Mouse (Mus musculus) C3H10T1/2 (cell line): ENCODE results near the gene Gm49378. TPM values are rescaled to one million over a fixed set of nuclear protein-coding genes. Genes with fewer than 3 reads are reported as not detected.

Experiments
- polyA plus RNA-seq, 2 experiments: library from polyadenylated mRNA; unstranded; fragments of >200 nt; fragmentation: generic; extraction: Trizol; gene quantifications; one replicate each; pipeline ENCODE4 v1.2.1; 2012; ENCODE audit warnings: missing spikeins in 2 of 2

The Gm49378 gene
- polyA plus RNA-seq, result under 1 TPM; 0.04 to 0.05 TPM

DNA sequence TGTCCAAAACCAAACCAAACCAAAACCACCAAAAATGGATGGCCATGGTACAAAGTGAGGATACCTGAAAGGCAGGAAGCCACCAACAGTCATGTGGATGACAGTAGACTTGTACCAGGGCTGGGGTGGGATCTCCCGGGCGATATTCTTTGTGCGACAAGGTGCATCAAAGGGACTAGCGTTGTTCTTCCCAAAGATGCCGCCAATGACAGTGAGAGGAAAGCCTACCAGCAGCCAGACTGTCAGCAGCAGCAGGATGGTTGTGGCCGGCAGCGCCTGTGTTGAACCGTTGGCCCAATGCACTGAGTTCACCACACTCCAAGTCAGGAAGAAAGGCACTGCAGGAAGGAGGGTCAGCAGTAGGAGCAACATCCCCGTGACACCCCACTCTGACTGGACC, at the start of gene Gm49378:
Gm49378 (minus strand) TSS at position 101 of the 400 bp plus-strand sequence.

DNA sequence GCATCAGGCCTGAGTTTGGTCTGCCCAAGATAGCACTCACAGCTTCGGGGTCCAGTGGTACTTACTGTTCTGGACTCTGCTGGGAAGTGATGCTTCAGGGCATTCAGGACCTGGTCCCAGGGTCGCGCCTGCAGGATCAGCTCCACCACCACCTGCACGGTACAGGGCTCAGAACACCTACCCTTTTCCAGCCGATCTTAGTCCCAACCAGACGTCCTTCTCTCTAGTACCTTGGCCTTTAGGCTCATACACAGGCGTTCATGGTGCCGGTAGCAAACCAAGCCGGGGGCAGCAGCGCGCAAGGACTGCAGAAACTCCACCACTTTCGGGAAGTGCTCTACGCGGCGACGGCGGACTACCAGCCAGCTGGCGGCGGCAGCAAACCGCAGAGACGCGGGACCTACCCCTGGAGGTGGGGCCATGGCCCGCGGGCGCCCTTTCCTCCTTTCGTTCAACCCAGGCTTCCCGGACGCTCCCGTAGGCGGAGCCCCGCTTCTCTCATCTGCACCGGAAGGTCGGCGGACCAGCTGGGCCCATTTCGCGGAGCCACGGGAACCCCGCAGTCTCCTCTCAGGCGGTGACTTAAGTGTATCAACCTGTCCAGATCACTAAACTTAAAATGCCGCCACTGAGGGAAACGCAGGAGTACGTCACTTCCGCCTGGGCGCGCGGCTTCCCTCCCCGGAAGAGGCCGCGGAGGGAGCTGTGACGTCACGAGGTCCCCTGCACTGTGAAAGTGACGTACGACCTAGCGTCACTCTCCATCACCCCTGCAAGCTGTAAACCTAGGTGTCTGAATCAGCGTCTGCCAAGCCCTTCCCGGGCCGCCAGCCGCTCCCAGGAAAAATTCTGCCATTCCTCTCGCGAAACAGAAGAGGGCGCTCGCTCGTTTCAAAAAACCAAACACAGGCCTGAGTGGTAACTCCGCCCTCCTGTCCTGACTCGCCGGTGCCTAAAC, 43.7 kb upstream of the Gm49378 start, which contains the start of gene Tinf2:
Tinf2 (minus strand) TSS at position 661 of the 958 bp plus-strand sequence.

DNA sequence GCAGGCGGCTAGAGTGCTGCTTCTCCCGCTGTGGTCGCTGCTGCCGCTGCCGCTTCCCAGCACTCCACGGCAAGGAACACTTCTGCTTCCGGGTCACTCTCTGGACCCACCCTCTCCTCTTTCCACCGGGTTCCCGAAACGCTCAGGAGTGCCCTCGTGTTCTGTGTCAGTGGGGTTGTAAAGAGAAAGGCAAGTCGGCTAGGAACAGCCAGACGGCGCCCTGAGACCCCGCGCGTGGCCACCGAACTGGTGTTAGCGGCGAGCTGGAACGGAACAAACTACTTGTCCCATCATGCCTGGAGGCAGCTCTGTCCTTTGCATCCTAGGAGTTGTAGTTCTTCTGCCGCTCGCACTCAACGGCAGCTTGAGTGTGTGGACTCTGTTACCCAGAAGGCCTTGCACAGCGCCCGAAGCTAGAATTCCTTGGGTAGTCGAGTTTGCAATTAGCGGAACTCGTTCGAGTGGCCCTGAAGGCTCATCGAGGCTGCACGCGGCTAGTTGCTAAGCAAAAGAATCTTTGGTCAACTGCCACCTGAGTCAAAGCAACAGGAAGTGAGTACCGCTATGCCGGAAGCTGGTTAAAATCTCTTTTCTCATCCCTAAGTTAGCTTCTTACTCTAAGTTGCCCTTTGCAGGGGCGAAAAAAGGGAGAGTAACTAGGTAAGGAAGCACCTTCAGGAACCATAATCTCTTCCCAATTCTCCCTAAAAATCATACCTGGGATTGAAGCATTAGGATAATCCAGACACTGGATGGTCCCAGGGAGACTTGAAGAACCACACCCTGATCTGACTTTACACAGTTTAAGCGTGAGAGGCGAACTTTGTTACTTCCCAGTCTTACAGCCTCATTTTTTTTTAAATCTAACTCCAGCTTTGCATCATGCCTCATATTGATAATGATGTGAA, 34.4 kb upstream of the Gm49378 start, which contains the start of the genes Gmpr2 and Nedd8:
Gmpr2 (plus strand) TSS at position 109 of the 908 bp plus-strand sequence.
Nedd8 (minus strand) TSS at position 292 of the 908 bp plus-strand sequence.

DNA sequence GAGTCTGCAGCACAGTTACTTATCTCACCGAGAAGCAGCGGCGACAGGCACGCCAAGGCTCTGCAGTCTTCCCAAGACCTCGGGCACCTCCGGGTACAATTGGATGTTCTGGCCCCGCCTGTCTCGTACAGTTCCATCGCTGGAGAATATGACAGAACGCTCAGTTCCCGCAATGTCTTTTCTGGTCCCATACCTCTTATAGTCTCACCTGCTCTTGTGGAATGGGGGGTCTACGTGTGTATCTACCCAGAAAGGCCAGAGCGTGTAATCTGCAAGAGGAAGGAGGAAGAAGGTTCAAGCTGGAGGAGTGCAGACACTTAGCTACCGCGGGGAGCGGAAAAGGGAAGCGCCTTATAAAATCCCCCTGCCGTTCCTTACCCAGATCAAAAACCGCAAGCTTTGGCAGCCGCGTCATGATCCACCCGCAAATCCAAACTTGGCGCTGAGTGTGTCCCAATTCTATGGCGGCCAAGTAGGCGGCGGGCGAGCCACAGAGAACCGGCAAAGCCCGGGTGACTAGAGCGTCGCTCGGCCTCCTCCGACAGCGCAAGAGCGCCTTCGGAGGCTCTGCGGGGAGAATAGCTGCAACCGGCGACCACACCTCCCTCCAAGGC, 22.4 kb upstream of the Gm49378 start, which contains the start of gene Mdp1:
Mdp1 (minus strand) TSS at position 549 of the 614 bp plus-strand sequence.

DNA sequence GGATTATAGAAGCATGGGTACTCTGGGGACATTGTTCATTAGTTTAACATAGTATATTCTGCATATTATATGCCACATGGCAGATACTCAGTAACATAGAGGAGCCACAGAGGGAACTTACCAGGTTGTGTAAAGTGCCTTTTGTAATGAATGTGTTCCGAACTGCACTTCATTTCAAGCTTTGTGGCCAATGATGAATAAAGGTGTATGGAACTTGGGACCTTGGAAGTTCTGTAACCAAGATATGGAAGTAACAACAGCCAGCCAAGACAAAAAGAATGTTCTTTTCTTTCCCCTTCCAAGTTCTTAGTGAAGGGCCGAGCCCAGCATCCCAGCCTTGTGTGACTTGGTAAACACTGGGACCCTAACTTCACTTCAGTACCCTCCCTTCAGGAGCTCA, 12.2 kb upstream of the Gm49378 start, which contains the start of gene Tssk4:
Tssk4 (plus strand) TSS at position 301 of the 400 bp plus-strand sequence.

DNA sequence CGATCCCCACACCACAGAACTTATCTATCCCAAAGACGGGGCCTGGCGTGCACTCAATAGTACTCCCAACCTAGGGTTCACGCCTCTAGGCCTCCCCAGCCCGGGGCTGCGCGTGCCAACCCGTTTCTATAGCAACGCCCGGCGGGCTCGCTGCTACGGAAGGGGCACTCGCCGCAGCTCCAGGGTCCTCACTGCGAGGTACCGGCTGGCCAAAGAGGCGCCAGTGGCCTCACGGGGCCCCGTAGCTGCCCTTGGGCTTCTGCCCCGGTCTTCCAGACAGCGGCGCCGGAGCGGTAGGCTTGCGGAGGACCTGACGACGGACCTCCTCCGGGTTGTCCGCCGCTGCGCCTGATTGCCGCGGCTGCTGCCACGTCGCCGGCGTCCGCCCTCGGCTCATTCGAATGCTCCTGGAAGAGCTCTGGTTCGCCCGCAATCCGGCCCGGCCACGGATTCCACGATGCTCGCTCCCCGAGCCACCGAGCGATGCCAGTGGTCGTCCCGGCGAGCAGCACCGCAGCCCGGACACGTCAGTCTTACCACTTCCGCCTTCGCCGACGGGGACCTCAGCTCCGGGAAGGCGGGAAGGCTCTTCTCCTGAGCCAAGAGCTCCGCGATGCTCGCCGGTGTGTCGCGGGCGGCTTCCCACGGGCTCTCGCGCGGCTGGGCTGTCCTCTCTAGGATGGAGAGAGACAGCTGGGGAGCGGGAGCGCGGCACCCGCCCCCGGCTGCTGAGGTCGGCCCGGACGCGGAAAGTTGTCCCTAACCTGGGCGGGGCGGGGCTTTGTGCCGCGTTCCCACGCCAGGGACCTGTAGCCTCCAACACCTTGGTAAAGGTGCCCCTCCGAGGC, 5.6 kb upstream of the Gm49378 start, which contains the start of gene Tm9sf1:
Tm9sf1 (minus strand) TSS at position 747 of the 848 bp plus-strand sequence.

DNA sequence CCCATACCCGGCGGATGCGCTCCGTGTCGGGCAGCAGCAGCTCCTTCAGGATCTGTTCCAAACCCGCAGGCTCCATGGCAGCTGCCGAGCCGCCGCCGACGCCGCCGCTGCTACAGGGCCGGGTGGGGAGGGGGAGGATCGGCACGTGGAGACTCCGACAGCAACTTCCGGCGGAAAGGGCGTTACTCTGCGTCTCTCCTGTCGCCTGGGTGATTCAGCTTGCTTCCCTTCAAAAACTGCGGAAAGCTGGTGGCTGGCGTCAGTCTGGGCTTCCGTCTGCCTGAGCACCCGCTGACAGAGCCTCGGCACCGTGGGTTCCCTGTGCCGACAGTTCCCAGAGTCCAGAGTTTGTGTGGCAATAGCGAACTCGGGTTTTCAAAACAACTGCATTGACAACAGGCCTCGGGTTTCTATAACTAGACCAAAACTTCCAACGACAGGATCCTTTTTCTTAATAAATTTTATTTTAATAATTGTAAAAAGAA, 2.1 kb downstream of the Gm49378 start, which contains the start of gene Ipo4:
Ipo4 (minus strand) TSS at position 435 of the 485 bp plus-strand sequence.

DNA sequence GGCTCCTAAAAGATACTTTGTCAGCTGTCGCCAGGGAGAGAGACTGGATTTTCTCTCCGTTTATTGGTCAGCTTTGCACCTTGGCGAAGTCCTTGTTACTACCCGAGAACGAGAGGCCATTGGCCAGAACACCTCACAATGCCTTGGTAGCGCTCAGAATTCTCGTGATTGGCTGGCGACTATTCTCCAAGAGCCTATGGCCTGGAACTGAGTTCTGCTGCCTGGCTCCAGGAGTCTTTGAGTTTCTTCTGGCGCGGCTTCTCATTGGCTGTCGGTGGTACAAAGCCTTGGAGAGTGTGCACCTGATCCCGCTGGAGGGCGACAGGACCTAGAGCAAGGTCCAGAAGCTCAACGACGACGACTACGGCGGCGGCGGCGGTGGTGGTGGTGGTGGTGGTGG, 19.9 kb downstream of the Gm49378 start, which contains the start of gene Rec8:
Rec8 (plus strand) TSS at position 216 of the 400 bp plus-strand sequence.

DNA sequence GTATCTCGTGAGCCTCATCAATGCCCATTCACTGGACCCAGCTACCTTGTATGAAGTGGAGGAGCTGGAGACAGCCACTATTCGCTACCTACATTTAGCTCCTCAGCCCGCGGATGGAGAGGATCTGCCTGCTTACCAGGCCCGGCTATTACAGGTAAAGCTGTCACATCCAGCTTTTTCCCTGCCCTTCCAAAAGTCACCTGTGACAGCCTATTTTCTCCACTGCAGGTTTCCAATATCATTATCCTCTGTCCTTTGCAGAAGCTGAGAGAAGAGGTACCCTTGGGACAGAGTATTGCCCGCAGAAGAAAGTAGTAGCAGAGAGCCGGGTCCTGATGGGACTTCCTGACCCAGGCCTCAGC, 34.4 kb downstream of the Gm49378 start, which contains the start of gene Irf9:
Irf9 (plus strand) TSS at position 301 of the 362 bp plus-strand sequence.

DNA sequence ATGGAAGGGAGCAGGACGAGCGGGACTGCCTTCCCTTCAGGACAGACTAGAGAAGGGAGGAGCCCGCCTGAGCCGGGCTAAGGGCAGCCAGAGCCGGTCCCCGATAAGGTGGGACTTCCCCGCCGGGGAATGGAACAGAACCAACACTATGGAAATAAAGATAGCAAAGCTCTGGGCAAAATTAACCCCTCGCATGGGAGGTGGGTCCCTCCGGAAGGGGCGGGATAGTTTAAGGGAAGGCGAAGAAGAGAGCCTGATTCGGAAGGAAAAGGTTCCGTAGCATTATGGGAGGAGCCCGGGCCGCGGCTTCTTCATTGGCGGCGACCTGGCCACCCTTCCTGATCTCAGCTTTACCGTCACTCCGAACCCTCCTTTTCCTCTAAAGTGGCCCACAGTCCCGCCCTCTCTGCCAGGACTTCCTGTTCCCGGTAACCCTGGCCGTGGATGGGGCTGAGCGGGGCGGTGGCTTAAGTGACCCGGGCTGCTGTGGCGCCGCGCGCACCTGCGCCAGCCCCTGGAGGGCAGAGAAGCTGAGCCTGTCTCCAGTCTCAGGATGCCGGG, 46.3 kb downstream of the Gm49378 start, which contains the start of gene Rnf31:
Rnf31 (plus strand) TSS at position 378 of the 561 bp plus-strand sequence.

DNA sequence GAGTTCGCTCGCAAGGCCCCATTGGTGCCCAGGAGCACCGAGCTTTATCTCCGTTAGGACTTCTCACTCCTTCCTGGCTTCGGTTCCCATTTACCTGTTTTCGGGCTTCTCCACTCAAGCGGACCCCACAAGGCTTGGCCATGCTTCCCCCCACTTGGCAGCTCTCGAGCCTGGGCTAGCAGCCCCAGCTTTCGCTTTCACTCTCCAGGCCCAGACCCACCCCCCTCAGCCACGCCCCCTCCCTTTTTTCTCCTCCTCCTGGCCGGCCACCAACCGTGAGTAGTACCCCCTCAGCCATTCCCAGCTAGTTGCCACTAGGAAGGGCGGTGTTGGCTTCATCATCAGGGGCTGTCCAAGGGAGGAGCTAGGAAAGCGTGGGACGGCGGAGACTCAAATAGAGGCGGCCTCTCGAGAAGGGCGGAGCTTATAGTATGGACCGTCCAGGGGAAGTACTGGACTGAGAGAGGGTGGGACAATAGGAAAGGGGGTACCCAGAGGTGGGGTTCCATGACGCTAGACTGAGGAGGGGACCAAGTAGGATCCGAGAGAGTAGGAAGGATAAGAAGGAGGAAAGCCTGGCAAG, 46.9 kb downstream of the Gm49378 start, which contains the start of gene Psme2:
Psme2 (minus strand) TSS at position 366 of the 583 bp plus-strand sequence.

DNA sequence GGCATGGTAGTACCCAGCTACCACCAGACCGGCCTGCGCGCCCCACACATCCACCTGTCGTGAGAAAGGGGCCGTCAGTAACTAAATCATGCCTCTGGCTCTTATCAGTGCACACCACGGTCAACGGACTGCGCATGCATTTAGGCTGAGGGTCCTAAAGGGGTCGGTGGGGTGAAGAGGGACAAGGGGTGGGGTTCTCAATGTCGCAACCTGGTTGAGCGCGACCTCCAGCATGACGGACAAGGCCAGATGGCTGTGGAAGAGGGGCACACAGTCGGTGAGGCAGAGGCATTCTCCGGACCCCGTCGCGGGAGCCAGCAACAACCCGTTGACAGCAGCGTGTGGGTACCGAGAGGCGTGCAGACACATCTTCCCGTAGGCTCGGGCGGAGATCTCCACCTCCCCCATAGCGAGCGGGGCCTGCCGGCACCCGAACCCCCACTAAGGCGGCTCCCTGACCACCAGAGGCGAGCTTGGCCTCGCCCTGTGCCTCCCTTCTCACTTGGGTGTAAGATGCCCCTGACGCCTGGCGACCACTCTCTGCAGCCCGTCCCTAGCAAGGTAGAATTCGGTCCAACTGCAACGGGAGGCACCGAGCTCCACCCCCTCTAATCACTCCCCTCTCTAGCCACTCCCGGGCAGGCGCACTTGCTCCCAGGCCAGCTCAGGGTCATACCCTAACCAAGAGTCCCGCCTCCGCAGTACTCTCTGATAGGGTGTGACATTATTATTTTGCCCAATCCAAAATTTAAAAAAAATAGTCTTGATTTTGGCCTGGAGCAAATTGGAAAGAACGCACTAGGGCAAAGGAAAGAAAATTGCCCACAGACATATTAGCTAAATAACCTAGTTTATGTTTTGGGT, 52.8 kb downstream of the Gm49378 start, which contains the start of gene Emc9:
Emc9 (minus strand) TSS at position 601 of the 864 bp plus-strand sequence.

Other genes starting within 250 kb of the Gm49378 start
- 10 to 100 TPM; 26.9 to 60.5 TPM for gene Dhrs4, start 159.1 kb downstream of the Gm49378 start, polyA plus RNA-seq
- gene Carmil3, start 147.2 kb downstream of the Gm49378 start, polyA plus RNA-seq, result under 1 TPM; 0.02 to 0.26 TPM
- gene Cpne6, start 127.5 kb downstream of the Gm49378 start, polyA plus RNA-seq, result not detected
- under 1 TPM in 1 of 2 experiments, not detected in 1; 0.01 TPM for gene Nrl, start 112.9 kb downstream of the Gm49378 start, polyA plus RNA-seq
- gene Pck2, start 97.6 kb downstream of the Gm49378 start, polyA plus RNA-seq, result 10 to 100 TPM; 43.7 to 67.2 TPM
- 10 to 100 TPM; 16.2 to 34.9 TPM for gene Dcaf11, start 77.9 kb downstream of the Gm49378 start, polyA plus RNA-seq
- under 1 TPM; 0.21 to 0.70 TPM for gene A730061H03Rik, start 77.5 kb downstream of the Gm49378 start, polyA plus RNA-seq
- gene Fitm1, start 62.3 kb downstream of the Gm49378 start, polyA plus RNA-seq, result not detected
- gene Psme1, start 59.8 kb downstream of the Gm49378 start, polyA plus RNA-seq, result 100 to 1,000 TPM; 148 to 216 TPM
- 10 to 100 TPM in 1 of 2 experiments, 1 to 10 TPM in 1; 6.1 to 11.5 TPM for gene Emc9, start 52.6 kb downstream of the Gm49378 start, polyA plus RNA-seq
- gene Psme2, start 46.8 kb downstream of the Gm49378 start, polyA plus RNA-seq, result 100 to 1,000 TPM; 139 to 336 TPM
- 10 to 100 TPM; 18.0 to 18.4 TPM for gene Rnf31, start 46.2 kb downstream of the Gm49378 start, polyA plus RNA-seq
- gene Irf9, start 34.3 kb downstream of the Gm49378 start, polyA plus RNA-seq, result 10 to 100 TPM in 1 of 2 experiments, 1 to 10 TPM in 1; 1.0 to 22.0 TPM
- gene Rec8, start 19.9 kb downstream of the Gm49378 start, polyA plus RNA-seq, result not detected
- 100 to 1,000 TPM in 1 of 2 experiments, 10 to 100 TPM in 1; 83.9 to 139 TPM for gene Ipo4, start 1.9 kb downstream of the Gm49378 start, polyA plus RNA-seq
- gene Tm9sf1, start 5.9 kb upstream of the Gm49378 start, polyA plus RNA-seq, result 10 to 100 TPM; 25.9 to 65.1 TPM
- 1 to 10 TPM in 1 of 2 experiments, under 1 TPM in 1; 0.29 to 1.1 TPM for gene Tssk4, start 12.3 kb upstream of the Gm49378 start, polyA plus RNA-seq
- 10 to 100 TPM in 1 of 2 experiments, 1 to 10 TPM in 1; 9.1 to 23.8 TPM for gene Mdp1, start 22.6 kb upstream of the Gm49378 start, polyA plus RNA-seq
- 10 to 100 TPM in 1 of 2 experiments, 1 to 10 TPM in 1; 5.5 to 13.1 TPM for gene Gmpr2, start 34.0 kb upstream of the Gm49378 start, polyA plus RNA-seq
- gene Nedd8, start 34.2 kb upstream of the Gm49378 start, polyA plus RNA-seq, result 100 to 1,000 TPM; 239 to 456 TPM
- gene Tinf2, start 43.9 kb upstream of the Gm49378 start, polyA plus RNA-seq, result 10 to 100 TPM in 1 of 2 experiments, 1 to 10 TPM in 1; 9.3 to 11.8 TPM
- under 1 TPM; 0.01 to 0.08 TPM for gene Tgm1, start 76.0 kb upstream of the Gm49378 start, polyA plus RNA-seq
- 10 to 100 TPM in 1 of 2 experiments, 1 to 10 TPM in 1; 8.2 to 12.8 TPM for gene Rabggta, start 84.4 kb upstream of the Gm49378 start, polyA plus RNA-seq
- 10 to 100 TPM; 46.0 to 89.8 TPM for gene Dhrs1, start 107.8 kb upstream of the Gm49378 start, polyA plus RNA-seq
- 10 to 100 TPM; 15.2 to 35.9 TPM for gene Nop9, start 107.8 kb upstream of the Gm49378 start, polyA plus RNA-seq
- gene Cideb, start 120.6 kb upstream of the Gm49378 start, polyA plus RNA-seq, result 1 to 10 TPM in 1 of 2 experiments, under 1 TPM in 1; 0.11 to 3.7 TPM
- under 1 TPM; 0.02 to 0.05 TPM for gene Ltb4r2, start 123.5 kb upstream of the Gm49378 start, polyA plus RNA-seq
- under 1 TPM in 1 of 2 experiments, not detected in 1; 0.04 TPM for gene Ltb4r1, start 128.1 kb upstream of the Gm49378 start, polyA plus RNA-seq
- not detected for gene Adcy4, start 146.2 kb upstream of the Gm49378 start, polyA plus RNA-seq
- gene Ripk3, start 151.0 kb upstream of the Gm49378 start, polyA plus RNA-seq, result 1 to 10 TPM; 3.8 to 4.1 TPM
- gene Nfatc4, start 185.2 kb upstream of the Gm49378 start, polyA plus RNA-seq, result 10 to 100 TPM in 1 of 2 experiments, 1 to 10 TPM in 1; 2.5 to 19.8 TPM
- gene Nynrin, start 216.1 kb upstream of the Gm49378 start, polyA plus RNA-seq, result 1 to 10 TPM in 1 of 2 experiments, under 1 TPM in 1; 0.09 to 4.1 TPM
- under 1 TPM; 0.08 to 0.98 TPM for gene Cbln3, start 246.5 kb upstream of the Gm49378 start, polyA plus RNA-seq
- 1 to 10 TPM; 1.2 to 9.7 TPM for gene Khnyn, start 247.1 kb upstream of the Gm49378 start, polyA plus RNA-seq